Mouse (Mus musculus): Measurements from ENCODE around the gene Tceal7. TPM values are rescaled to one million over a fixed set of nuclear protein-coding genes. Genes with fewer than 3 reads are reported as not detected.

The Tceal7 gene
- polyA plus RNA-seq (2012; rRNA removed), result 1.1 and 14.3 TPM in 2 replicates

GRCm38 (mm10) chrX:136214729-136215677, at the start of gene Tceal7, which contains the start of gene Bex1:
Gene Tceal7, plus strand, starts transcription at chrX:136214779.
Gene Bex1, minus strand, starts transcription at chrX:136215513.

DNA sequence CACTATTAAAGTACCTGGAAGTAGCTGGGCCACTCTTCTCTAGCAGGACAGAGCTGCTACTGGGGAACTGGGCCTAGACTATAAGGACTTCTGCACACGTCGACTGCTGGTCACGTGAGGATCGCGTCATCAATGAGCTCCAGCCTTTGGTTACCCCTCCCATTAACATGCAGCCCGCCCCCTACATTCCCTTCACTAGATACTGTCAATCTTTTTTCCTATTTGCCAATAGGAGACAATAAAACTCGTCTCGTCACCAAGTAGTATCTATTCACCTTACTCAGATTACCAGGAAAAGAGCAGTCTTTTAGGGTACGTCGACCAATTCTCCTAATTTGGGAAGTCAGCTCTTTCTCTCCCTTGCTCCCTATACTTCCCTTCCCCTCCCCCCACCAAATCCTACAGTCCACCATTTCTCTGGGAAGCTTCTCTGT, 42.4 kb upstream of the Tceal7 start, which contains the start of gene Tceal8:
TSS of gene Tceal8 (minus strand) at position 225 of the 434 bp plus-strand sequence.

GRCm38 (mm10) chrX:136203664-136204066, 10.9 kb upstream of the Tceal7 start, which contains the start of gene Tceal5:
Gene Tceal5, minus strand, starts transcription at chrX:136203876.

GRCm38 (mm10) chrX:136244574-136245229, 30.1 kb downstream of the Tceal7 start, which contains the start of gene Tceal9:
Gene Tceal9, plus strand, starts transcription at chrX:136245079.

DNA sequence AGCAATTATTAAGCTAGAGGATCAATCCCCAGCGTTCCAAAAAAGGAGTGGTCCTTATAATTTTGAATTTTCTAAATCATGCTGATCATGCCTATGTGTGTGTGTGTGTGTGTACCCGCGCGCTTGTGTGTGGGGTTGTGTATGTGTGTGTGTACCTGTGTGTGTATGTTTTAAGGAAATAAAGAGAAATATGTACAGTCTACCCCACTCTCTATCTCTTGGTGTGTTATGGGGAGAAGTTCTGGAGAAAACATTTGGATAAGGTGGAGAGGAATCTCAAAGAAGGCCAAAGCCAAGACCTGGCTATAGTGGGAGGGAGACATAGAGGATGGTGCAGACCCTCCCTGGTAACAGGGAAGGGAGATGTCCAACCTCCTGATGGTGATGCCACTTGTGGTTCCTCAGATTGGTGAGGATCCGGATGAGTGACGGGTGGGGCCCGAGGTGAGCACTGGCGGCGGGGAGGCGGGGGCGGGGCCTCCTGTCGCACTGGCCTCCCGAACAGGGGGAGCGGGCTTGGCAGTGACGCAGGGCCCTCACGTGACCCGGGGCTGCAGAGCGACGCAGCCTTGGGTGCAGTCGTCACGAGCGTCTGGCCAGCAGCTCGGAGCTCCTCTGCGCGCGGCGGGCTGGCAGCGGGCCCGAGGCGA, 55.3 kb downstream of the Tceal7 start, which contains the start of gene Bex3:
TSS of gene Bex3 (plus strand) at position 511 of the 650 bp plus-strand sequence.

Other genes starting within 250 kb of the Tceal7 start
- gene Arxes2, start 221.0 kb upstream of the Tceal7 start, polyA plus RNA-seq (2012; rRNA removed), result 123 and 125 TPM in 2 replicates
- 28.8 and 31.3 TPM in 2 replicates for gene Arxes1, start 181.4 kb upstream of the Tceal7 start, polyA plus RNA-seq (2012; rRNA removed)
- gene Bex2, start 146.5 kb upstream of the Tceal7 start, polyA plus RNA-seq (2012; rRNA removed), result 364 and 417 TPM in 2 replicates
- 0.04 TPM in 2 replicates for gene Nxf3, start 129.5 kb upstream of the Tceal7 start, polyA plus RNA-seq (2012; rRNA removed)
- gene Bex4, start 75.8 kb upstream of the Tceal7 start, polyA plus RNA-seq (2012; rRNA removed), result 82.7 and 91.8 TPM in 2 replicates
- gene Tceal8, start 42.4 kb upstream of the Tceal7 start, polyA plus RNA-seq (2012; rRNA removed), result 99.8 and 102 TPM in 2 replicates
- gene Tceal5, start 10.9 kb upstream of the Tceal7 start, polyA plus RNA-seq (2012; rRNA removed), result 36.4 and 38.5 TPM in 2 replicates
- 194 and 195 TPM in 2 replicates for gene Bex1, start 734 bp downstream of the Tceal7 start, polyA plus RNA-seq (2012; rRNA removed)
- 242 and 248 TPM in 2 replicates for gene Tceal9, start 30.3 kb downstream of the Tceal7 start, polyA plus RNA-seq (2012; rRNA removed)
- gene Bex3, start 55.5 kb downstream of the Tceal7 start, polyA plus RNA-seq (2012; rRNA removed), result 712 and 733 TPM in 2 replicates

All from central nervous system, embryonic 14 days (tissue).